Mouse (Mus musculus): ENCODE measurements around the gene Moxd2.

The Moxd2 gene

GRCm38 (mm10) chr6:40887394-40887793 is at the start of gene Moxd2:
TSS of gene Moxd2 (minus strand) at chr6:40887494.
- DNase-seq, result no peak

DNA sequence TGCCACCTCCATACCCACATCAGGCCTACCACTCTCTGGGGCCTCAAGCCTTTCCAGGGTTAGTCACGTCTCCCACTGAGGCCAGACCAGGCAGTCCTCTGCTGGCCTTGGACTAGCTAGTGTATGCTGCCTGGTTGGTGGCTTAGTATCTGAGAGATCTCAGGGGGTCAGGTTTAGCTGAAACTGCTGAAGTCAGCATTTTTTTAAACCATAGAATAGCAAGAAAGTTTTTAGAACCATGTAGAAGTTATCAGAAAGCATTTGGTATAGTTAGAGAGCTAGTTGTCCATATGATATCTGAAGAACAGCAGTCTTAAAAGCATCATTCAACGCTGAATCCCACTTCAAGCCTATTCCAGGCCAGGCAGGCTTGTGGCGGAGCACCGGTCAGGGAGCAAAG is 32.7 kb upstream of the Moxd2 start:
- no peak for DNase-seq

DNA sequence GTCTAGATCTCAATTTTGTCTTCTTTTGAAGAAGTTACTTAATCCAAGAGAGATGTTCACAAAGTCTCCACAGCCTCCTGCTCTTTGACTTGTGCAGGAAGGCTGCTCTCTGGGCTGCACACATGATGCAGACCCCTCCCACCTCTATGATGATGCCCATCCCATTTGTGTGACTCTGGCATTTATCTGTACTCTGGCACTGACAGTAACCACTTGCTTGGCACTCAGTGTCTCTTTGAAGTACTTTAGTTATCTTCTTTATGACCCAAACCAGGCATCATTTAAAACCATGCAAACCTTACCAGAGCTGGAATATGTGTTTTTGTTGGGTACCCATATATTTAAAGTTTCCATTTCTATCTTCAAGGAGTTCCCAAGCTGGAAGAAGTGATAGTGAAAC is 13.0 kb upstream of the Moxd2 start, which contains the start of gene Prss58:
Prss58 (minus strand) TSS at position 101 of the 400 bp plus-strand sequence.
- DNase-seq, result no peak

- no peak for DNase-seq
Measured at GRCm38 (mm10) chr6:40894716-40895115, 7.4 kb upstream of the Moxd2 start.

- peak in 1 of 2 experiments; percentile 39 for DNase-seq
Measured at GRCm38 (mm10) chr6:40893577-40893976, 6.3 kb upstream of the Moxd2 start.

GRCm38 (mm10) chr6:40891754-40892153 is 4.5 kb upstream of the Moxd2 start:
- no peak for DNase-seq

- DNase-seq, result no peak
Measured at GRCm38 (mm10) chr6:40890973-40891372, 3.7 kb upstream of the Moxd2 start.

GRCm38 (mm10) chr6:40845283-40845682 is 42.0 kb downstream of the Moxd2 start:
- no peak for DNase-seq
